Comparison of ENCODE assay signal across 25 mouse cellular contexts in genomic region chr13:60997600-60997999, GRCm38 (mm10). TPM values are rescaled to one million over a fixed set of nuclear protein-coding genes. Genes with fewer than 3 reads are reported as not detected.
DNase-seq lines count a peak whose midpoint lies in the region; ATAC-seq and TF ChIP-seq lines count a peak whose summit lies in the region.
"Had no signal": no experiment of that assay in that cellular context is flagged by ENCODE, and none has a peak within 500 bp of the region (broad histone marks: within the 10 kb centered on the region; RNA-seq: fewer than 3 reads in every experiment).

No protein-coding gene starts in this region.

- no peaks in the 10 kb centered on the region for H3K9me3 ChIP-seq in kidney, postnatal 0 days (replicated peaks; ENCODE audit: low read length)
- peaks cover 15% of the 10 kb centered on the region for H3K9me3 ChIP-seq in E14TG2a.4 (ENCODE audit: low read length)

- H3K36me3 ChIP-seq in kidney, postnatal 0 days (ENCODE audit: insufficient read depth, low read length) = no peaks in the 10 kb centered on the region
- no peaks in the 10 kb centered on the region for H3K36me3 ChIP-seq in E14TG2a.4 (ENCODE audit: insufficient read depth, low read length)
- H3K36me3 ChIP-seq: embryonic facial prominence, embryonic 12.5 days; heart, embryonic 12.5 days; hindbrain, embryonic 12.5 days had no signal

- no peak for ATAC-seq in kidney, postnatal 0 days (replicated peaks; ENCODE audit: low FRiP score, low read depth)
- no peak for ATAC-seq in Patski
- ATAC-seq: forebrain, embryonic 13.5 days; midbrain, embryonic 16.5 days had no signal

- peak; percentile 35; the same call in 1 of the 2 replicates for TF ChIP-seq CTCF in kidney, postnatal 0 days (IDR thresholded peaks at IDR 0.05; ENCODE audit: low read depth)
- TF ChIP-seq CTCF in E14TG2a.4 (conservative IDR thresholded peaks at IDR 0.05; ENCODE audit: low read length) (peak; percentile 31), Patski (IDR thresholded peaks at IDR 0.05) (peak; percentile 41)

- H3K4me2 ChIP-seq in kidney, postnatal 0 days (ENCODE audit: low read length) = no peak overlapping the region
- H3K4me2 ChIP-seq: embryonic facial prominence, embryonic 12.5 days; forebrain, embryonic 13.5 days; heart, embryonic 12.5 days; hindbrain, embryonic 12.5 days had no signal

- H3K4me1 ChIP-seq in kidney, postnatal 0 days (replicated peaks; ENCODE audit: insufficient read depth, low read length) = no peaks in the 10 kb centered on the region
- no peaks in the 10 kb centered on the region for H3K4me1 ChIP-seq in E14TG2a.4 (replicated peaks; ENCODE audit: low read depth, low read length)
- H3K4me1 ChIP-seq: embryonic facial prominence, embryonic 12.5 days; forebrain, embryonic 13.5 days; heart, embryonic 12.5 days; hindbrain, embryonic 12.5 days had no signal

- CTCF ChIA-PET in Patski (lab: Charles Lee) = no interaction called here

- WGBS in kidney, postnatal 0 days = 48% methylated on average over 2 of the region's 2 CpGs

- no peak overlapping the region for H3K27ac ChIP-seq in kidney, postnatal 0 days
- H3K27ac ChIP-seq: embryonic facial prominence, embryonic 12.5 days; forebrain, embryonic 13.5 days; hindbrain, embryonic 12.5 days; layer of hippocampus, adult 2 months had no signal

- no peak for DNase-seq in kidney, postnatal 0 days (ENCODE audit: low spot score)
- no peak for DNase-seq in kidney, adult 8-10 months
- no peak for DNase-seq in Patski (ENCODE audit: low read depth, low spot score)
- peak; percentile 7 for DNase-seq in naive thymus-derived CD4-positive, alpha-beta T cell, adult 2 months (ENCODE audit: low read depth)
- DNase-seq in layer of hippocampus, adult 11-12 months (ENCODE audit: low spot score) = no peak
- DNase-seq in Muller cell, postnatal 12 days (ENCODE audit: inconsistent ontology term) = no peak
- DNase-seq: cerebellum, adult 9-11 months; heart, postnatal 14 days; kidney, postnatal 10 days; layer of hippocampus, postnatal 36 days; lung, adult 18-20 months; lung, postnatal 36 days; right cerebral cortex, postnatal 14 days; spleen, adult 18-20 months had no signal

- no peak overlapping the region for H3K9ac ChIP-seq in kidney, postnatal 0 days (ENCODE audit: low read depth, low read length)
- H3K9ac ChIP-seq: embryonic facial prominence, embryonic 12.5 days; forebrain, embryonic 13.5 days; heart, embryonic 12.5 days; hindbrain, embryonic 12.5 days had no signal

- POLR2A ChIA-PET in Patski (lab: Charles Lee) = no interaction called here

- H3K4me3 ChIP-seq in kidney, postnatal 0 days (replicated peaks; ENCODE audit: low read depth, low read length) = no peak overlapping the region
- H3K4me3 ChIP-seq in E14TG2a.4 (replicated peaks; ENCODE audit: low read length) = no peak overlapping the region
- H3K4me3 ChIP-seq: embryonic facial prominence, embryonic 12.5 days; erythroblast, embryonic 14.5 days; forebrain, embryonic 13.5 days; heart, embryonic 12.5 days; hindbrain, embryonic 12.5 days; layer of hippocampus, adult 2 months had no signal

- no peaks in the 10 kb centered on the region for H3K27me3 ChIP-seq in kidney, postnatal 0 days (ENCODE audit: insufficient read depth, low read length)
- H3K27me3 ChIP-seq in E14TG2a.4 (ENCODE audit: insufficient read depth, low read length) (no peaks in the 10 kb centered on the region), Patski (peaks cover 7% of the 10 kb centered on the region)
- H3K27me3 ChIP-seq: embryonic facial prominence, embryonic 12.5 days; forebrain, embryonic 13.5 days; heart, embryonic 12.5 days; hindbrain, embryonic 12.5 days had no signal

- in situ Hi-C loops in Patski (cut with MboI; ENCODE audit: low pct_unique_long_range_greater_than_20kb) = no loop called here

RNA-seq across cellular contexts. Expression of gene Ctsj, which starts 8.2 kb away (rescaled TPM):
- polyA plus RNA-seq in kidney, postnatal 0 days (2015; fragmentation: Nextera tagmentation; extraction: Ambion mirVana) = not detected in 2 replicates
- polyA plus RNA-seq in Patski (2021) = not detected
- polyA plus RNA-seq: embryonic facial prominence, embryonic 12.5 days; erythroblast, embryonic 14.5 days; forebrain, embryonic 13.5 days; gonadal fat pad, adult 2 months; hindbrain, embryonic 12.5 days; intestine, embryonic 14.5 days; midbrain, embryonic 16.5 days had no signal

RNA-seq across cellular contexts. Expression of gene Ctsq, which starts 42.8 kb away (rescaled TPM):
- polyA plus RNA-seq in kidney, postnatal 0 days (2015; fragmentation: Nextera tagmentation; extraction: Ambion mirVana) = not detected in 2 replicates
- polyA plus RNA-seq in Patski (2021) = not detected
- polyA plus RNA-seq: embryonic facial prominence, embryonic 12.5 days; erythroblast, embryonic 14.5 days; forebrain, embryonic 13.5 days; gonadal fat pad, adult 2 months; heart, embryonic 12.5 days; hindbrain, embryonic 12.5 days; intestine, embryonic 14.5 days; limb, embryonic 14.5 days; midbrain, embryonic 16.5 days had no signal

RNA-seq across cellular contexts. Expression of gene Tpbpa, which starts 55.8 kb away (rescaled TPM):
- polyA plus RNA-seq in kidney, postnatal 0 days (2015; fragmentation: Nextera tagmentation; extraction: Ambion mirVana) = not detected in 2 replicates
- polyA plus RNA-seq in Patski (2021) = not detected
- polyA plus RNA-seq: embryonic facial prominence, embryonic 12.5 days; erythroblast, embryonic 14.5 days; forebrain, embryonic 13.5 days; gonadal fat pad, adult 2 months; heart, embryonic 12.5 days; hindbrain, embryonic 12.5 days; intestine, embryonic 14.5 days; midbrain, embryonic 16.5 days had no signal
